Mouse (Mus musculus): ENCODE measurements at regions not wholly inside any gene's neighbourhood (a gene's known extent, or its start where the extent isn't known, plus 50 kb on each side); places are given as distances from the start of the nearest gene placed in this dataset.
A peak's percentile ranks its signal among the peaks of the same experiment; 100 is the strongest.

GRCm38 (mm10) chr10:122515698-122516097 is 67.4 kb downstream of the Avpr1a start:
- no peak for DNase-seq (ENCODE audit: low spot score in 2 of 2)

GRCm38 (mm10) chr10:122519274-122519790 is 71.0 kb downstream of the Avpr1a start:
- no peak for DNase-seq (ENCODE audit: low spot score in 2 of 2)

- DNase-seq (ENCODE audit: low spot score in 2 of 2) = no peak
Observed at GRCm38 (mm10) chr10:122519981-122520380, 71.7 kb downstream of the Avpr1a start.

GRCm38 (mm10) chr10:122522631-122523030 is 74.3 kb downstream of the Avpr1a start:
- DNase-seq (ENCODE audit: low spot score in 2 of 2) = no peak

- no peak for DNase-seq (ENCODE audit: low spot score in 2 of 2)
Observed at GRCm38 (mm10) chr10:122525360-122525759, 77.1 kb downstream of the Avpr1a start.

- DNase-seq (ENCODE audit: low spot score in 2 of 2) = no peak
Observed at GRCm38 (mm10) chr10:122525807-122526206, 77.5 kb downstream of the Avpr1a start.

- DNase-seq (ENCODE audit: low spot score in 2 of 2) = no peak
Observed at GRCm38 (mm10) chr10:122528222-122528621, 79.9 kb downstream of the Avpr1a start.

GRCm38 (mm10) chr10:122528973-122529703 is 80.8 kb downstream of the Avpr1a start:
- no peak for DNase-seq (ENCODE audit: low spot score in 2 of 2)

GRCm38 (mm10) chr10:122534714-122535113 is 86.4 kb downstream of the Avpr1a start:
- DNase-seq (ENCODE audit: low spot score in 2 of 2) = no peak

- no peak for DNase-seq (ENCODE audit: low spot score in 2 of 2)
Observed at GRCm38 (mm10) chr10:122535137-122535536, 86.8 kb downstream of the Avpr1a start.

- DNase-seq (ENCODE audit: low spot score in 2 of 2) = no peak
Observed at GRCm38 (mm10) chr10:122539655-122540054, 91.4 kb downstream of the Avpr1a start.

- DNase-seq (ENCODE audit: low spot score in 2 of 2) = no peak
Observed at GRCm38 (mm10) chr10:122542573-122542972, 94.3 kb downstream of the Avpr1a start.

- DNase-seq (ENCODE audit: low spot score in 2 of 2) = peak; percentile 10 to 77
Observed at GRCm38 (mm10) chr10:122544096-122544720, 95.9 kb downstream of the Avpr1a start.

- no peak for DNase-seq (ENCODE audit: low spot score in 2 of 2)
Observed at GRCm38 (mm10) chr10:122545029-122545428, 96.7 kb downstream of the Avpr1a start.

- no peak for DNase-seq (ENCODE audit: low spot score in 2 of 2)
Observed at GRCm38 (mm10) chr10:122551586-122551985, 103.3 kb downstream of the Avpr1a start.

GRCm38 (mm10) chr10:122553124-122553822 is 105.0 kb downstream of the Avpr1a start:
- peak in 1 of 2 experiments; percentile 36 for DNase-seq (ENCODE audit: low spot score in 2 of 2)

- DNase-seq (ENCODE audit: low spot score in 2 of 2) = no peak
Observed at GRCm38 (mm10) chr10:122553851-122554250, 105.6 kb downstream of the Avpr1a start.

GRCm38 (mm10) chr10:122558660-122559059 is 110.4 kb downstream of the Avpr1a start:
- no peak for DNase-seq (ENCODE audit: low spot score in 2 of 2)

- no peak for DNase-seq (ENCODE audit: low spot score in 2 of 2)
Observed at GRCm38 (mm10) chr10:122560001-122560695, 111.8 kb downstream of the Avpr1a start.

- no peak for DNase-seq (ENCODE audit: low spot score in 2 of 2)
Observed at GRCm38 (mm10) chr10:122561924-122562323, 113.6 kb downstream of the Avpr1a start.

GRCm38 (mm10) chr10:122562542-122562941 is 114.2 kb downstream of the Avpr1a start:
- no peak for DNase-seq (ENCODE audit: low spot score in 2 of 2)

- no peak for DNase-seq (ENCODE audit: low spot score in 2 of 2)
Observed at GRCm38 (mm10) chr10:122563973-122564372, 114.6 kb upstream of the Ppm1h start.
